Mouse (Mus musculus): ENCODE measurements around the gene Ptpn7. TPM values are rescaled to one million over a fixed set of nuclear protein-coding genes. Genes with fewer than 3 reads are reported as not detected.

Gene Ptpn7
- total RNA-seq, 2 experiments from 2014 or later = 0.44 to 0.50 TPM

- DNase-seq (ENCODE audit: low spot score) = no peak
- intact Hi-C loops (cut with DNase I) = no loop called here
Observed at GRCm38 (mm10) chr1:135148996-135149395, 16.5 kb downstream of the Ptpn7 start.

- DNase-seq (ENCODE audit: low spot score) = no peak
- intact Hi-C loops (cut with DNase I) = loop anchor here (2.0 kb wide), 1 partner anchor 215 kb away; no protein-coding TSS in a partner anchor
Observed at GRCm38 (mm10) chr1:135154011-135154410, 21.5 kb downstream of the Ptpn7 start.

DNA sequence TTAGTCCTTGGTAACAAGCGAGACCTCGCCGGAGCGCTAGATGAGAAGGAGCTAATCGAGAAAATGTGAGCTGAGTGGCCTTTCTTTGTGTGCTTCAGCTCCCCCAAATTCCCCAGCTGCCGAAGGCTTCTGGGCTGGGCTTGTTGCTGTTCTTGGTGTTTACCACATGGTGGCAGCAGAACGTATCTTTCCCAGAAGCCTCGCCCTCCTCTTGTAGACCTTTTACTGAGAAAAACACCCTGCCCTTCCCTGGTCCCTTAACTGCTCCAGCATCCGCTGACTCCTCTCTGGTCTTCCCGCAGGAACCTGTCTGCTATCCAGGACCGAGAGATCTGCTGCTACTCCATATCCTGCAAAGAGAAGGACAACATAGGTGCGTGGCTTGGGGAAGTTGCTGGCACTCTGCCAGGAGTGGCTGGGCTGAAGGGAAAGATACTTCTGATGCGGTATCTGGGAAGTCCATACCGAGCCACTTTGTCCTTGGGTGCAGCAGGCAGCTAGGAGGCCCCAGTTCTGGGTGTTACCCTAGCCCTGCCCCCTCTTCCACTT lies 22.0 kb downstream of the Ptpn7 start:
- peak; percentile 65 for DNase-seq (ENCODE audit: low spot score)
- intact Hi-C loops (cut with DNase I) = loop anchor here (2.0 kb wide), 1 partner anchor 214 kb away; no protein-coding TSS in a partner anchor

DNA sequence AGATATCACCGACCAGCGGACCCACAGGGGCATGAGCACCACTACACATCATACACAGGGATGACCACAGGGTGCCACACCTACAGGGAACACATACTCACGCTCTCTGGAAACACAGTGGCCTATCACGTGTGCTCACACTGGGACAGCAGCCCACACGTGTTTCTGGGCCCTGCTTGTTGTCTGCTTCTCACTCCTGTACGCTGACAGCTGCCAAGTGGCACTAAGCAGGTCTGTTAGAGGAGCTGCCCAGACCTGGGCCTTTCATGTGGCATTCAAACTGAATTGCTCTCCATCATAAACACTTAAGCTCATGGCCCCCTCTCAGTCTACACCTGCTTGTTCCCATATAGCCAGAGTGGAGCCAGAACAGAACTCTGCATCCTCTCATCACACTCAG lies 23.8 kb downstream of the Ptpn7 start:
- intact Hi-C loops (cut with DNase I) = no loop called here
- no peak for DNase-seq (ENCODE audit: low spot score)

DNA sequence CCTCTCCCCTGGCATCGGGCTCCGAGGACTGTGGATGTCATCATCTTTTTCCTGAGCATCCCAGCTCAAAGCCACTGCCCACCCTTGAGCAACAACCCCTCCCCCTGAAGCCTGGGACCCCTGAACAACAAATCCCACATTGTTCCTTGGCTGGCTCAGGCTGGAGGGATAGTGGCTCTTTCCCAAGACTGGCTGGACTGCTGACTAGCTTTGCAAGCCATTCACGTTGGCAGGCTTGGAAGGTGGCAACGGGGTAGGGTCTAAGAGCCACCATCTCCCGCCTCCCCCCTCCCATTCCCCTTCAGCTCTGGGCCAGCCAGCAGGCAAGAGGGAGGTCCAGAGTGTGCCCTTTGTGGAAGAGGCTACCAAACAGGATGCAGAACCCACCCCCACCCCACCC lies 26.1 kb downstream of the Ptpn7 start:
- intact Hi-C loops (cut with DNase I) = no loop called here
- no peak for DNase-seq (ENCODE audit: low spot score)

- no peak for DNase-seq (ENCODE audit: low spot score)
- intact Hi-C loops (cut with DNase I) = no loop called here
Observed at GRCm38 (mm10) chr1:135159074-135159473, 26.6 kb downstream of the Ptpn7 start.

- intact Hi-C loops (cut with DNase I) = no loop called here
- DNase-seq (ENCODE audit: low spot score) = no peak
Observed at GRCm38 (mm10) chr1:135159556-135160123, 27.1 kb downstream of the Ptpn7 start.

GRCm38 (mm10) chr1:135160411-135161050 lies 28.0 kb downstream of the Ptpn7 start:
- no peak for DNase-seq (ENCODE audit: low spot score)
- intact Hi-C loops (cut with DNase I) = no loop called here

- intact Hi-C loops (cut with DNase I) = no loop called here
- no peak for DNase-seq (ENCODE audit: low spot score)
Observed at GRCm38 (mm10) chr1:135162720-135163119, 30.2 kb downstream of the Ptpn7 start.

GRCm38 (mm10) chr1:135167435-135167834 lies 34.9 kb downstream of the Ptpn7 start, which contains the start of gene Gpr37l1:
Gene Gpr37l1, minus strand, starts transcription at chr1:135167681.
- no peak for DNase-seq (ENCODE audit: low spot score)
- intact Hi-C loops (cut with DNase I) = loop anchor here (2.0 kb wide), 1 partner anchor 55 kb away; no protein-coding TSS in a partner anchor

DNA sequence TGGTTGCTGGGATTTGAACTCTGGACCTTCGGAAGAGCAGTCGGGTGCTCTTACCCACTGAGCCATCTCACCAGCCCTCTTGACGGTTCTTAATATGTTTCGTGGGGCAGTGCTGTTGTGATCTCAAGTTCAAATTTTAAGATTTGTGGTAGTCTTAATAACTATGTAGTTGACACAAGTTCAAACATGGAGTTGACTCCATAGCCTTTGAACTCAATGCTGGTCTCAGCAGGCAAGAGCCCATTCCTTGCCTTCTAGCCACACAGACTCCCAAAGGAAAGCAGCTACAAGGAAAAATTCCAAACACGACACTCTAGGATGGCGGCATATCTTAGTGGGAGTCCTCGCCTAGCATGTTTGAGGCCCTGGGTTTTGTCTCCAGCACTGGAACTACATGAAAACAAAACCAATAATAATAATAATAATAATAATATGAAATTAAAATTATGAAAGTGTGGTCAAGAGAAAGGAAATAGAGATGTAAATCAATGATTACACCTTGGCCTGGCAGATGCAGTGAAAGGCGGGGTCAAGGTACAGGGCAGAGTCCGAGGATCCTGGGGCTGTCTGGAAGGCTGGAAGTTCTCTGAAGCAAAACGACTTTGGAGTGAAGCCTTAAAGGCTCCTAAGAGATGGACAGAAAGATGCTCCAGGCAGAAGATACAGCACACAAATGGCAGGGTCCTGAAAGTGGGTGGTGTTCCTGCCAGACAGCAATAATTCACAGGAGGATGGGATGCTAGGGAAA lies 36.1 kb downstream of the Ptpn7 start:
- intact Hi-C loops (cut with DNase I) = no loop called here
- DNase-seq (ENCODE audit: low spot score) = no peak

- intact Hi-C loops (cut with DNase I) = loop anchor here (10.0 kb wide), 2 partner anchors 265 to 375 kb away; partner anchors contain the start of gene Ipo9
- DNase-seq (ENCODE audit: low spot score) = no peak
Observed at GRCm38 (mm10) chr1:135169556-135170224, 37.2 kb downstream of the Ptpn7 start.

DNA sequence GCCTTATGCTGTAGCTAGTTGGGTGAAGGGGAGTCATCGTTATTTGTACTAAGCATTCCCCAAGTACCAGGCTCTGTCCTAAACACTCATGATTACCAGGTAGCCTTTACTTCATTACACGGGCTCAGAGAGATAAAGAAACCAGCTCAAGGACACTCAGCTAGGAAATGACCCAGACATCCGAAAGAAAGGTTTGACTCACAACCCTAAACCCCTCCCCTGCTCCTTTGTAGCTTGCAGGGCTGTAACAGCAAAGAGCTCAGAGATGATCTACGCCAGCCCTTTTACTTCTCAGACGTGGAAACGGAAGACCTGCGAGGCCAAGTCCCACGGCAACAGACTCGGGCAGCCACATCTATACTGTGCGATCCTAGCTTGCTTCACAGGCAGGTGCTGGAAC lies 37.8 kb downstream of the Ptpn7 start:
- intact Hi-C loops (cut with DNase I) = loop anchor here (10.0 kb wide), 2 partner anchors 265 to 375 kb away; partner anchors contain the start of gene Ipo9
- no peak for DNase-seq (ENCODE audit: low spot score)

GRCm38 (mm10) chr1:135171202-135171601 lies 38.7 kb downstream of the Ptpn7 start:
- no peak for DNase-seq (ENCODE audit: low spot score)
- intact Hi-C loops (cut with DNase I) = loop anchor here (10.0 kb wide), 2 partner anchors 264 to 374 kb away; partner anchors contain the start of gene Ipo9

DNA sequence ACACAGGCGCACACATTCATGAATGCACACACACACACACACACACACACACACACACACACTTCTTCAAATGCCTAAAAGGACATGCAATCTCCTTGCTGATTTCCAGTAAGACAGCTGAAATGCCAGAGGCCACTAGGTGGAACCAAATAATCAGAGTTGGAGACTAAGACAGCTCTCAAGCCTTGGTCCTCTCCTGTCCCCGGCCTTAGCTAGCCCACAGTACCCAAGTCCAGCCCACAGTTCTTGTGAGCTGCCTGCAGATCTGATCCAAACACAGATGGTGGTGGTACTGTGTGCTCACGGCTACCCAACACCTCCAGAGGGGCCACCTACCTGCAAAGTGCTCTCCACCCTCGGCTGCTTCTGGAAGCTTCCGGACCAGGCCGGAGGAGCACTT lies 39.5 kb downstream of the Ptpn7 start:
- no peak for DNase-seq (ENCODE audit: low spot score)
- intact Hi-C loops (cut with DNase I) = loop anchor here (1.0 to 10.0 kb wide), 4 partner anchors 87 to 373 kb away; partner anchors contain the start of genes Elf3 and Ipo9

GRCm38 (mm10) chr1:135173311-135173710 lies 40.8 kb downstream of the Ptpn7 start:
- no peak for DNase-seq (ENCODE audit: low spot score)
- intact Hi-C loops (cut with DNase I) = loop anchor here (2.0 to 10.0 kb wide), 3 partner anchors 85 to 371 kb away; partner anchors contain the start of genes Elf3 and Ipo9

- no peak for DNase-seq (ENCODE audit: low spot score)
- intact Hi-C loops (cut with DNase I) = loop anchor here (10.0 kb wide), 2 partner anchors 260 to 370 kb away; partner anchors contain the start of gene Ipo9
Observed at GRCm38 (mm10) chr1:135175176-135175575, 42.7 kb downstream of the Ptpn7 start.

DNA sequence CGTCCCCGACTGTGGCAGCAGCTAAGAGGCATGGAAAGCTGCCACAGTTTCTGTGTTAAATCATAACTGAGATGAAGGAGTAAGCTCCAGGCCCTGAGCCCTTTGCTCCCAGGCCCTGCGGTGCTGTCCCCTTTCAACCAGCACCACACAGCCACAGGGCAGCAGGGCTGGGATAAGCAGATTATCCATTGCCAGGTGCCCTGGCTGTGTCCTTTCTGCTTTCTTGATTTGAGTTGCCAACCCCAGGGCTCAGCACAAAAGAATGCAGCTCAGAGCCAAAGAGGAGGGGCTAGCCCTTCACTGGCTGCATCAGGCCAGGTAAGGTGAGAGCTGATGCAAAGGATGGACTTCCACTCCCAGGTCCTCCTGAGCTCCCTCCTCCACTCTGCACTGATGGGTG lies 45.2 kb downstream of the Ptpn7 start:
- intact Hi-C loops (cut with DNase I) = loop anchor here (10.0 kb wide), 2 partner anchors 257 to 367 kb away; partner anchors contain the start of gene Ipo9
- no peak for DNase-seq (ENCODE audit: low spot score)

GRCm38 (mm10) chr1:135178863-135179262 lies 46.4 kb downstream of the Ptpn7 start:
- intact Hi-C loops (cut with DNase I) = loop anchor here (10.0 kb wide), 2 partner anchors 256 to 366 kb away; partner anchors contain the start of gene Ipo9
- DNase-seq (ENCODE audit: low spot score) = no peak

Data from heart, postnatal 25 days (tissue).